Mouse (Mus musculus): ENCODE measurements around the gene Ylpm1. TPM values are rescaled to one million over a fixed set of nuclear protein-coding genes. Genes with fewer than 3 reads are reported as not detected.

Ylpm1 gene
- total RNA-seq, 1 experiment from 2014 or later = 63.0 TPM

GRCm38 (mm10) chr12:85110011-85110697, 114.0 kb downstream of the Ylpm1 start:
- no peak for DNase-seq

- DNase-seq = peak; percentile 90
Measured at GRCm38 (mm10) chr12:85110698-85111592, 114.8 kb downstream of the Ylpm1 start, which contains the start of the genes Prox2 and Dlst. Gene Prox2 (minus strand): TSS chr12:85110759. Gene Dlst (plus strand): TSS chr12:85110833.

GRCm38 (mm10) chr12:85112550-85113251, 116.6 kb downstream of the Ylpm1 start:
- DNase-seq = no peak

- no peak for DNase-seq
Measured at GRCm38 (mm10) chr12:85113337-85113736, 117.2 kb downstream of the Ylpm1 start.

- no peak for DNase-seq
Measured at GRCm38 (mm10) chr12:85113917-85114316, 117.8 kb downstream of the Ylpm1 start.

GRCm38 (mm10) chr12:85115678-85116077, 119.6 kb downstream of the Ylpm1 start:
- DNase-seq = no peak

Other genes with a start within 250 kb of the Ylpm1 start
- gene Npc2, start 223.2 kb upstream of the Ylpm1 start, total RNA-seq (2021) = 68.1 and 74.3 TPM in 2 replicates
- 67.6 and 83.1 TPM in 2 replicates for gene Isca2, start 223.1 kb upstream of the Ylpm1 start, total RNA-seq (2021)
- 3.9 and 4.8 TPM in 2 replicates for gene Ltbp2, start 119.8 kb upstream of the Ylpm1 start, total RNA-seq (2021)
- 94.7 and 95.8 TPM in 2 replicates for gene Fcf1, start 25.4 kb upstream of the Ylpm1 start, total RNA-seq (2021)
- 30.9 and 37.3 TPM in 2 replicates for gene Arel1, start 25.4 kb upstream of the Ylpm1 start, total RNA-seq (2021)
- gene Prox2, start 114.4 kb downstream of the Ylpm1 start, total RNA-seq (2021) = 3.1 and 6.2 TPM in 2 replicates
- 288 and 302 TPM in 2 replicates for gene Dlst, start 114.5 kb downstream of the Ylpm1 start, total RNA-seq (2021)
- gene Rps6kl1, start 154.9 kb downstream of the Ylpm1 start, total RNA-seq (2021) = 1.0 and 1.1 TPM in 2 replicates
- 1.4 and 1.8 TPM in 2 replicates for gene Pgf, start 181.5 kb downstream of the Ylpm1 start, total RNA-seq (2021)
- 68.0 and 83.9 TPM in 2 replicates for gene Eif2b2, start 223.2 kb downstream of the Ylpm1 start, total RNA-seq (2021)

Data from adrenal gland, postnatal 25 days (tissue).